Mouse (Mus musculus) midbrain, embryonic 16.5 days (tissue): ENCODE data around the gene Gm47985. TPM values are rescaled to one million over a fixed set of nuclear protein-coding genes. Genes with fewer than 3 reads are reported as not detected.
"Not testable (repeated sequence)": the region's sequence is repeated elsewhere in the genome, so short reads cannot be mapped to it uniquely, and the experiment has no call there.

Experiments used
- ATAC-seq: fragments of 200-750 bp; cut with Nextera tagmentation; 2 replicates; pipeline ENCODE4 v1.8.0; 2017; ENCODE audit warnings: moderate TSS enrichment
- H3K27ac ChIP-seq: fragments of 300-500 bp; sonication (generic); 2 replicates; pipeline ENCODE4 v1.5.1; 2014; ENCODE audit warnings: mild to moderate bottlenecking, low read length, mixed read lengths
- H3K27me3 ChIP-seq: fragments of 300-500 bp; sonication (generic); 2 replicates; pipeline ENCODE4 v1.6.1; 2014; ENCODE audit warnings: low read depth, low read length, mixed read lengths; ENCODE audit not compliant: control insufficient read depth, insufficient read depth
- H3K36me3 ChIP-seq: fragments of 300-500 bp; sonication (generic); 2 replicates; pipeline ENCODE4 v1.6.1; 2014; ENCODE audit warnings: mild to moderate bottlenecking, low read length, moderate library complexity, mixed read lengths; ENCODE audit not compliant: control insufficient read depth, insufficient read depth
- H3K4me1 ChIP-seq: fragments of 300-500 bp; sonication (generic); 2 replicates; pipeline ENCODE4 v1.6.1; 2014; ENCODE audit warnings: mild to moderate bottlenecking, low read length, mixed read lengths; ENCODE audit not compliant: control insufficient read depth, insufficient read depth
- H3K4me2 ChIP-seq: fragments of 300-500 bp; sonication (generic); 2 replicates; pipeline ENCODE4 v1.6.1; 2014; ENCODE audit warnings: mild to moderate bottlenecking, low read length, mixed read lengths
- H3K4me3 ChIP-seq: fragments of 300-500 bp; sonication (generic); 2 replicates; pipeline ENCODE4 v1.5.1; 2014; ENCODE audit warnings: low read depth, mild to moderate bottlenecking, low read length, moderate library complexity, mixed read lengths
- H3K9ac ChIP-seq: fragments of 300-500 bp; sonication (generic); 2 replicates; pipeline ENCODE4 v1.6.1; 2014; ENCODE audit warnings: low read depth, low read length, mixed read lengths
- H3K9me3 ChIP-seq: fragments of 300-500 bp; sonication (generic); replicated peaks from 2 replicates; pipeline ENCODE4 v1.6.1; 2014; ENCODE audit warnings: mild to moderate bottlenecking, low read length, mixed read lengths; ENCODE audit not compliant: control insufficient read depth, poor library complexity, severe bottlenecking
- WGBS: fragments of 180-500 bp; shearing (Covaris S2); extraction: QIAGEN DNeasy Blood & Tissue Kit; methylation state at CpG from one replicate; pipeline ENCODE4 v1.1.7; 2014; 5-methylcytosine and 5-hydroxymethylcytosine counted together
- polyA plus RNA-seq: library from polyadenylated mRNA; unstranded; fragments of >200 nt; fragmentation: Nextera tagmentation; extraction: Ambion mirVana; gene quantifications from 2 replicates; pipeline ENCODE4 v1.2.1, GENCODE M21; 2015

Gene Gm47985
- polyA plus RNA-seq, 1 experiment from 2014 or later = not detected

GRCm38 (mm10) chr1:151192075-151192474 is 9.7 kb downstream of the Gm47985 start, which contains the start of gene Gm8947:
TSS of gene Gm8947 (plus strand) at chr1:151192376.
- ATAC-seq, H3K4me1 ChIP-seq, H3K27me3 ChIP-seq, H3K4me2 ChIP-seq, H3K9me3 ChIP-seq, H3K27ac ChIP-seq, H3K9ac ChIP-seq, H3K36me3 ChIP-seq, H3K4me3 ChIP-seq: not testable (repeated sequence)
- WGBS = no CpG with 5 or more reads among the region's 7 CpGs

DNA sequence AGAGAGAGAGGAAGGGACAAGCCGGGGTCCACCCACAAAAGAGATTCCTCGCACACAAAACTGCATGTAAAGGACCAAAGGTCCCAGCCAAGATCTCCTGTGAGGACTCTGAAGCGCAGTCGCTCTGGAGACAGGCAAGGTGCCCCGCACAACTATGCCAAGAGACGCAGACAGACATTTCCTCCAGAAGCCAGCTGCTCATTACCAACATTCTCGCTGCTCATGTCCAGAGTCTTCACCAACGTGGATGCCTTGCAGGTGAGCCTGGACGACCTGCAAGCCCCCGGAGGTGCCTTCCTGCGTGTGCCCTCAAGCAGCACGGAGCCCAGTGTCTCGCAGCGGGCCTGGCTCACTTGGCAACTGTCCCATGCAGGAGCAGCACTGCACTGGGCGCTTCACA is 10.4 kb downstream of the Gm47985 start:
- 92% methylated on average over 14 of the region's 15 CpGs for WGBS
- not testable (repeated sequence) for H3K36me3 ChIP-seq, H3K4me2 ChIP-seq, H3K27ac ChIP-seq, H3K9ac ChIP-seq, ATAC-seq, H3K4me3 ChIP-seq, H3K27me3 ChIP-seq, H3K9me3 ChIP-seq, H3K4me1 ChIP-seq

GRCm38 (mm10) chr1:151195986-151196385 is 13.6 kb downstream of the Gm47985 start:
- H3K27ac ChIP-seq, H3K4me2 ChIP-seq, H3K27me3 ChIP-seq, H3K9me3 ChIP-seq, ATAC-seq, H3K36me3 ChIP-seq, H3K4me1 ChIP-seq, H3K9ac ChIP-seq, H3K4me3 ChIP-seq: not testable (repeated sequence)
- 34% methylated on average over 4 of the region's 4 CpGs for WGBS

DNA sequence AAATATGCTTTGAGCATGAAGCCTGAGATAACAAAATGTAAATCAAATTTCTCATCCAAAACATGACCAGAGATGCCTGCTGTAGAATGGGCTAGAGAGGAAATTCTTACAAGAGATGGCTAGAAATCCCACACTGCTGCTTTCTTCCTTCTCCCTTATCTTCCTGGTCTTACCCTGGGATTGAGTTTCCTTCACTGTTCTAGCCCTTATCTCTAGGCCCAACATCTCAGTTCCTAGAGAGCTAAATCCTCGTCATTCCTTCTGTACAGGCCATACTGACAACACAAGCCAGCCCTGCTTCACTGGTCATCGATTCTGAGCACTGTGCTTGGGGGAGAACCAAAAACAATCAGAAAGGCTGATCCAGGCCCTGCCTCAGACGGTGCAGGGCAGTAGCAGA is 14.4 kb downstream of the Gm47985 start:
- H3K27ac ChIP-seq, H3K27me3 ChIP-seq, ATAC-seq, H3K4me2 ChIP-seq, H3K36me3 ChIP-seq, H3K4me3 ChIP-seq, H3K9me3 ChIP-seq, H3K9ac ChIP-seq, H3K4me1 ChIP-seq: not testable (repeated sequence)
- 69% methylated on average over 3 of the region's 3 CpGs for WGBS

- H3K27me3 ChIP-seq, ATAC-seq: not testable (repeated sequence)
- WGBS = 82% methylated on average over 2 of the region's 4 CpGs
Measured at GRCm38 (mm10) chr1:151198120-151198519, 15.8 kb downstream of the Gm47985 start, which contains the start of gene Gm47995. TSS of gene Gm47995 (plus strand) at chr1:151198448.

GRCm38 (mm10) chr1:151200620-151201019 is 18.3 kb downstream of the Gm47985 start:
- H3K9ac ChIP-seq, H3K4me3 ChIP-seq, H3K36me3 ChIP-seq, H3K4me1 ChIP-seq, H3K4me2 ChIP-seq, H3K9me3 ChIP-seq, H3K27me3 ChIP-seq, H3K27ac ChIP-seq, ATAC-seq: not testable (repeated sequence)

More at GRCm38 (mm10) chr1:151198120-151198519, 15.8 kb downstream of the Gm47985 start, which contains the start of gene Gm47995:
- H3K4me2 ChIP-seq, H3K9ac ChIP-seq, H3K36me3 ChIP-seq, H3K4me3 ChIP-seq, H3K27ac ChIP-seq, H3K9me3 ChIP-seq, H3K4me1 ChIP-seq: not testable (repeated sequence)

GRCm38 (mm10) chr1:151202771-151203170 is 20.4 kb downstream of the Gm47985 start:
- H3K4me3 ChIP-seq, H3K9me3 ChIP-seq, H3K9ac ChIP-seq, H3K27me3 ChIP-seq, H3K4me2 ChIP-seq, ATAC-seq, H3K4me1 ChIP-seq, H3K27ac ChIP-seq, H3K36me3 ChIP-seq: not testable (repeated sequence)
- WGBS = 77% methylated on average over 2 of the region's 5 CpGs

GRCm38 (mm10) chr1:151203818-151204217 is 21.5 kb downstream of the Gm47985 start, which contains the start of gene 3110040M04Rik:
TSS of gene 3110040M04Rik (plus strand) at chr1:151204121.
- WGBS = no CpG with 5 or more reads among the region's 6 CpGs
- not testable (repeated sequence) for H3K27ac ChIP-seq, ATAC-seq, H3K4me1 ChIP-seq, H3K36me3 ChIP-seq, H3K9ac ChIP-seq, H3K4me2 ChIP-seq, H3K4me3 ChIP-seq, H3K9me3 ChIP-seq, H3K27me3 ChIP-seq

- not testable (repeated sequence) for H3K27ac ChIP-seq, ATAC-seq, H3K9me3 ChIP-seq, H3K9ac ChIP-seq, H3K4me1 ChIP-seq, H3K36me3 ChIP-seq, H3K27me3 ChIP-seq, H3K4me2 ChIP-seq, H3K4me3 ChIP-seq
- 90% methylated on average over 3 of the region's 5 CpGs for WGBS
Measured at GRCm38 (mm10) chr1:151208493-151208892, 26.2 kb downstream of the Gm47985 start.

- H3K4me1 ChIP-seq, H3K4me3 ChIP-seq, H3K9ac ChIP-seq, ATAC-seq, H3K9me3 ChIP-seq, H3K27ac ChIP-seq, H3K36me3 ChIP-seq, H3K27me3 ChIP-seq, H3K4me2 ChIP-seq: not testable (repeated sequence)
Measured at GRCm38 (mm10) chr1:151208944-151209343, 26.6 kb downstream of the Gm47985 start.
